Mouse (Mus musculus) intestine, embryonic 15.5 days (tissue): ENCODE results near the gene 4933412E24Rik. TPM values are rescaled to one million over a fixed set of nuclear protein-coding genes. Genes with fewer than 3 reads are reported as not detected.

Source experiments
- ATAC-seq: fragments of 200-750 bp; cut with Nextera tagmentation; 2 replicates; pipeline ENCODE4 v1.8.0; 2017; ENCODE audit warnings: moderate TSS enrichment, moderate library complexity
- H3K27ac ChIP-seq: fragments of 300-500 bp; sonication (generic); 2 replicates; pipeline ENCODE4 v1.5.1; 2015; ENCODE audit warnings: mild to moderate bottlenecking, inconsistent platforms
- H3K27me3 ChIP-seq: fragments of 300-500 bp; sonication (generic); replicated peaks from 2 replicates; pipeline ENCODE4 v1.6.1; 2015; ENCODE audit warnings: inconsistent platforms
- H3K36me3 ChIP-seq: fragments of 300-500 bp; sonication (generic); 2 replicates; pipeline ENCODE4 v1.6.1; 2015; ENCODE audit warnings: inconsistent platforms
- H3K4me1 ChIP-seq: fragments of 300-500 bp; sonication (generic); replicated peaks from 2 replicates; pipeline ENCODE4 v1.6.1; 2015; ENCODE audit warnings: inconsistent platforms
- H3K4me2 ChIP-seq: fragments of 300-500 bp; sonication (generic); replicated peaks from 2 replicates; pipeline ENCODE4 v1.6.1; 2015; ENCODE audit warnings: mild to moderate bottlenecking, inconsistent platforms
- H3K4me3 ChIP-seq: fragments of 300-500 bp; sonication (generic); replicated peaks from 2 replicates; pipeline ENCODE4 v1.5.1; 2015; ENCODE audit warnings: inconsistent platforms
- H3K9ac ChIP-seq: fragments of 300-500 bp; sonication (generic); 2 replicates; pipeline ENCODE4 v1.6.1; 2015; ENCODE audit warnings: inconsistent platforms
- H3K9me3 ChIP-seq: fragments of 300-500 bp; sonication (generic); 2 replicates; pipeline ENCODE4 v1.6.1; 2016; ENCODE audit warnings: inconsistent platforms
- WGBS: fragments of 180-500 bp; shearing (Covaris S2); methylation state at CpG from one replicate; pipeline ENCODE4 v1.1.7; 2015; 5-methylcytosine and 5-hydroxymethylcytosine counted together
- polyA plus RNA-seq: library from polyadenylated mRNA; unstranded; fragments of >200 nt; fragmentation: Nextera tagmentation; extraction: Ambion mirVana; gene quantifications from 2 replicates; pipeline ENCODE4 v1.2.1, GENCODE M21; 2015

4933412E24Rik gene
- not detected in 2 replicates for polyA plus RNA-seq

DNA sequence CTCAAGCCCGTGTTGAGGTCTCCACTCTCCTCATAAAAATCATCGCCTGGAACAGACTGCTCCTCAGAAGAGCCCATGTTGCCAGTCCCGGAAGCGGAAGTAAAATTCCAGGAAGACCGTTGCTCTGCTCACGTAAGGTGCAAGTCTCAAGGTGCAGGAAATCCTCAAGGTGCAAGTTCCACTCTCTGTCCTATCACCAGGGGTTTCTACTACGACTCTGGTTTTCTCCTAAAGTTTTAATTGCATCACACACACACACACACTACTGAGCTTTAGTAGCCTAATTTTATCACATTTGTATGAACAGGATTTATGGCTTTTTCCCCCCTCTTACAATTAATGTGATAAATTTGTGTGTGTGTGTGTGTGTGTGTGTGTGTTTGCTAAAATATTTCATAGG, at the start of gene 4933412E24Rik:
4933412E24Rik (minus strand) TSS at position 101 of the 400 bp plus-strand sequence.
- no peak for ATAC-seq
- WGBS: 91% methylated on average over 7 of the region's 7 CpGs
- Histone ChIP-seq H3K27me3 (no peaks in the 10 kb centered on the region), H3K27ac (no peak within 1 kb of the TSS), H3K9me3 (no peaks in the 10 kb centered on the region), H3K4me3 (no peak within 1 kb of the TSS), H3K9ac (no peak within 1 kb of the TSS), H3K4me1 (no peaks in the 10 kb centered on the region), H3K4me2 (no peak within 1 kb of the TSS), H3K36me3 (no peaks in the 10 kb centered on the region)

DNA sequence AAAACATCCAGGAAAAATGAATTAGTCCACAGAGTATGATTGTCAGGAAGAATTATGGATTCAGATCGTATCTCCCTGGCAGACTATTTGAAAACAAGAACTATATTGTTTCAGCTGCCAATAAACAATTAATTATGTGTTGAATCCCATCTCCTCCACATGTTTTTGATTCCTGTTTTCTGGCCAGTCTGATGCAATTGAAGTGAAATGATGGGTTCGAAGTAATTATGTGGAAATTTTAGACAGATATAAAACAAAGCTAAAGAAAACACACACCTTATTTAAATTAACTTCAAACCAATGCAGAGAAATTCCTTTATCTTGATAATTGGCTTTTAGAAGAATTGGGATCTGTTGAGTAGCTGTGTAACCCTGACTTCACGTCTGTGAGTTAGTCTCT, 14.3 kb upstream of the 4933412E24Rik start:
- H3K27ac ChIP-seq: no peak overlapping the region
- WGBS: 65% methylated on average over 3 of the region's 3 CpGs
- no peak for ATAC-seq

DNA sequence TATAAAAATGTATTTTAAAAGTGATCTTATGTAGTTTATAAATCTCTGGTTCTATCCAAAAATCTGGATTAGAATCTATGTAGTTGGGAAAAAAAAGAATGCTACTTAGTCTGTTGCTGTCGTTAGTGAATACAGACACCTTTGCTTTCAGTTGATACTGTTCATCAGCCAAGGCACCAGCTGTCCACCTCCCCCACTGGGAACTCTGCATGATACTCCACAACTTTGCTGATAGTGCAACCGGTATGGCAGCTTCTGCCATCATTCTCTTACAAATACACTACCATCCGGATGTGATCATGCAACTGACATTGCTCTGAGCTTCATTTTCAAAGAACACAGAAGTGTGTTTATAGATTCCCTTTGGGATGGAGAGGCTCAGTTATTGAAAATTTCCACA, 4.8 kb upstream of the 4933412E24Rik start:
- WGBS: 23% methylated on average over 3 of the region's 3 CpGs
- no peak overlapping the region for H3K4me3 ChIP-seq
- ATAC-seq: no peak
- H3K27me3 ChIP-seq: no peaks in the 10 kb centered on the region
- H3K4me2 ChIP-seq: no peak overlapping the region
- no peaks in the 10 kb centered on the region for H3K36me3 ChIP-seq
- no peaks in the 10 kb centered on the region for H3K4me1 ChIP-seq
- H3K9ac ChIP-seq: no peak overlapping the region
- H3K27ac ChIP-seq: no peak overlapping the region
- no peaks in the 10 kb centered on the region for H3K9me3 ChIP-seq

More for the DNA sequence above, 14.3 kb upstream of the 4933412E24Rik start:
- Histone ChIP-seq H3K4me3 (no peak overlapping the region), H3K27me3 (no peaks in the 10 kb centered on the region), H3K9me3 (no peaks in the 10 kb centered on the region), H3K9ac (no peak overlapping the region), H3K36me3 (no peaks in the 10 kb centered on the region), H3K4me2 (no peak overlapping the region), H3K4me1 (no peaks in the 10 kb centered on the region)

DNA sequence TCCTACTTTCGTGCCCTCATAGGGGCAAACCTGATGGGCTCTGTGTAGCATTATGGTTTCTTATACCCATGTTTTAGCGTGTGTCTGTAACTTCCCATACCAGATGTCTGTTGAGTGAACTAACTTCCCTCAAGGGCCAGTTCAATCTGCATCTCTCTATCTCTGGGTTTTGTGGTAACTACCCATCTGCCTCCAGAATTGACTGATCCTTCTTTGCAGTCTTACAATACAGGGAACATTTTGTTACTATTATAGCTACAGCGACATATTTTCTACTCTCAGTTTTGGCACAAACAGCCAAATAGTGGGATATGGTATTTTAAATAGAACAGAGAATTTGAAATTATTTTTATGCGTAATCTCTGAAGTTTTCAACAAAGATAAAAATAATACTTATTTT, 6.2 kb downstream of the 4933412E24Rik start:
- ATAC-seq: no peak
- Histone ChIP-seq H3K4me1 (no peaks in the 10 kb centered on the region), H3K4me3 (no peak overlapping the region), H3K9me3 (no peaks in the 10 kb centered on the region), H3K27ac (no peak overlapping the region), H3K36me3 (no peaks in the 10 kb centered on the region), H3K9ac (no peak overlapping the region), H3K4me2 (no peak overlapping the region), H3K27me3 (no peaks in the 10 kb centered on the region)
- WGBS: 92% methylated on average over 4 of the region's 4 CpGs

DNA sequence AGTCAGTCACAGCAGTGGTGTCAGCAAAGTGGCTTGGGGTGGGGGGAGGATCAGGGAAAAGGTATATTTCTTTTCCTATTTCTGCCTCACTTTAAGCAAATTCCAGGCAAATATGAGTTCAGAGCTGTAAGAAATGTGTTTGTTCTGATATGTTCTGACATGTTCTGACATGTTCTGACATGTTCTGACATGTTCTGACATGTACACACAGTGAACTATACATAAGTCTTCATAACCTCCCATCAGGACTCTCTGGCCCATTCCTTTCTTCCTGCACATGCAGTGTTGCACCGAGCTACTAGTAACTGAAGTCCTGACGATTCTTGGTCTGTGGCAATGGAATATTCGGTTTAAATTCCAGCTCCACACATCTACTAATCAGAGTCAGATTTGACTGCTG, 6.8 kb downstream of the 4933412E24Rik start:
- 86% methylated on average over 3 of the region's 3 CpGs for WGBS

DNA sequence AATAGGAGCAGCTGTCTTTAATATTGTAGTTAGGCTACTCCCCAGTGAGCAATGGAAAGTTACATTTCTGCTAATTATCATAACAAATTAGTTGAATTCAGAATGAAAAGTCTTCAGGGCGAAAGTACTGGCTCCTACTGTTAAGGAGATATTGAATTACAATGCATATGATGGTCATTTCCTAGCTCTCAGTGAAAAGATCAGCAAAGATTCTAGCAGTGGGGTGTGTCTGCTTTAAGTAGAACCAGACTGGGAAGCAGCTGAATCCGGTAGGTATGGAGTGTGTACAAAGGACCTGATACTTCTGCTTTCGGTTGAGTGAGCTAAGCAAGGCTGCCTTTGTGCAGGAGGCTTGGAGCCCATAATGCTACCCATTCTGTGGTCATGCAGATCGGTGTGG, 32.6 kb downstream of the 4933412E24Rik start:
- 82% methylated on average over 4 of the region's 4 CpGs for WGBS
- Histone ChIP-seq H3K9me3 (no peaks in the 10 kb centered on the region), H3K4me3 (no peak overlapping the region), H3K4me1 (no peaks in the 10 kb centered on the region), H3K27ac (no peak overlapping the region), H3K36me3 (no peaks in the 10 kb centered on the region), H3K27me3 (no peaks in the 10 kb centered on the region), H3K9ac (no peak overlapping the region), H3K4me2 (no peak overlapping the region)
- ATAC-seq: no peak

More for the DNA sequence above, 6.8 kb downstream of the 4933412E24Rik start:
- no peak overlapping the region for H3K27ac ChIP-seq
- H3K9ac ChIP-seq: no peak overlapping the region
- no peak for ATAC-seq
- H3K4me1 ChIP-seq: no peaks in the 10 kb centered on the region
- no peaks in the 10 kb centered on the region for H3K36me3 ChIP-seq
- no peak overlapping the region for H3K4me2 ChIP-seq
- no peaks in the 10 kb centered on the region for H3K27me3 ChIP-seq
- H3K4me3 ChIP-seq: no peak overlapping the region
- no peaks in the 10 kb centered on the region for H3K9me3 ChIP-seq

DNA sequence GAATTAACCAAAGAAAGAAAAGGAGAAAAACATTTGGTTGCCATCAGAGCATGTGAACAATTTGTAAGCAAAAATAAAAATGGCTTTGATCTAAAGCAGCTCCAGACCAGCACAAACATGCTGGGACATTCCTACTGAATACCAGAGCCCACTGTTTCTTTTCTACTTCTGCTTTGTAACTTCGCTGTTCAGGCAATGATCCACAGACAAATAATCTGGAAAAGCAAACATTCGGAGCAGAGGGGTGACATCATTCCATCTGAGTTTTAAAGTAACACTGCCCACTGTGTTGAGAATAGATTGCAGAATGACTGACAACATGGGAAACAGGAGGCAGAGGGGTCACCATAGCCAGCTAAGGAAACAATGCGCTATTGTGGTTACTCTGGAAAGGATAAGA, 41.1 kb downstream of the 4933412E24Rik start:
- H3K27ac ChIP-seq: no peak overlapping the region
- 26% methylated on average over 3 of the region's 3 CpGs for WGBS
- H3K4me3 ChIP-seq: no peak overlapping the region

DNA sequence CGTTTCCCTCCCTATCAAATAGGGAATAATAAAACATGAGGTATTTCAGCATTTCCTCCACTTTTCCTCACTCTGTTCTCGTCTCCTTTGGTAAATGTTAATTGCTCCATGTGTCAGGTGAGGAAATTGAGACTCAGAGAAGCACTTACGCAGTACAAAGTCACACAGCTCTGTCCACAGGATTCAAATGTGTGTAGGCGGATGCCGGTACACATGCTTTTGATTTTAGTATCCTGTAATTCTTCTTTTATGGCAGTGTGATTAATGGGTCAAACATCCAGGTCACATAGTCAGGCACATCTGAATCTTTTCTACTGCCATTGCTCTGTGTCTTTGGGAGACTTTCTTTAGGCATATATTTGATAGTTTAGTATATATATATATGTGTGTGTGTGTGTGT, 41.8 kb downstream of the 4933412E24Rik start:
- Histone ChIP-seq H3K4me2 (no peak overlapping the region), H3K4me3 (no peak overlapping the region), H3K27ac (no peak overlapping the region), H3K9ac (no peak overlapping the region), H3K4me1 (no peaks in the 10 kb centered on the region), H3K9me3 (no peaks in the 10 kb centered on the region), H3K27me3 (no peaks in the 10 kb centered on the region), H3K36me3 (no peaks in the 10 kb centered on the region)
- ATAC-seq: no peak
- WGBS: 65% methylated on average over 5 of the region's 5 CpGs

More for the DNA sequence above, 41.1 kb downstream of the 4933412E24Rik start:
- no peak overlapping the region for H3K4me2 ChIP-seq
- H3K36me3 ChIP-seq: no peaks in the 10 kb centered on the region
- H3K9ac ChIP-seq: no peak overlapping the region
- no peaks in the 10 kb centered on the region for H3K4me1 ChIP-seq
- no peaks in the 10 kb centered on the region for H3K27me3 ChIP-seq
- no peak for ATAC-seq
- H3K9me3 ChIP-seq: no peaks in the 10 kb centered on the region

DNA sequence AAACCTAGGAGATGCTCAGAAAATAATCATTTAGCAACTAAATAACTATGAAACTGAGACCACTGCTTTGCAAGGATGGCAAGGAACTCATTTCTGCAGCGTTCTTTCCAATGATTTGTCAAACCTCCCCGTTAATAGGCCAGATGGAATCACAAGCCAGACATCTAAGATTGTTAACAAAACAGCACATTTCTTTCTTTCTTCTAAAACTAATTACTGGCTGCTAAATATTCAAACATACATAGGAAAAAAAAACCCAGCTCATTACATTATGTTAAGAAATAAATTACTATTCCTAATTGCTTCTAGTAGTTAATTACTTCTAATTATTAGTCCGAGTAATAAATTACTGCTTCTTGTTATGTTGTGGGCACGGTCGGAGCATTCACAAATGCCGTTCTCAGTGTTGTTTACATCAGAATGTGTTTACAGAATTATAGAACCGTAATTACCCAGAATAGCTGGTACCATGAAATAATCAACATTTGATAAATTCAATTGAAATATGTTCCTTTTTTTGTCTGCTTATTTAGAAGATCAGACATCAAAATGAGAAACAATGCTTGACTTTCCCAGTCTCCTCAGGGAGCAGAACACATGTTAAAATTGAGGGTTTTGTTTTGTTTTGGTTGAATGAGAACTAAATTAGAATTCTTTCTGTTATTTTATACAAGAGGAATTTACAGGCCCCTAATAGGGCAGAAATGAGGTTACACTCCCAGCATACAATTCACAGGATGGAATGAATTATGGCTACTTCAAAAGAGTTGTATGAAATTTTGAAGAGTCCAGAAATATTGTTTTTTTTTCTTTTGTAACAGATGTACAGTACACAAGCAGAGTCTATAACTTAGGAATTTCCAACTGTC, 42.5 kb downstream of the 4933412E24Rik start:
- H3K27me3 ChIP-seq: no peaks in the 10 kb centered on the region
- no peak overlapping the region for H3K9ac ChIP-seq
- no peaks in the 10 kb centered on the region for H3K36me3 ChIP-seq
- 70% methylated on average over 7 of the region's 7 CpGs for WGBS
- H3K4me2 ChIP-seq: no peak overlapping the region
- no peak overlapping the region for H3K27ac ChIP-seq
- H3K9me3 ChIP-seq: no peaks in the 10 kb centered on the region
- H3K4me3 ChIP-seq: no peak overlapping the region
- ATAC-seq: no peak
- H3K4me1 ChIP-seq: no peaks in the 10 kb centered on the region
